Mouse (Mus musculus) brain, embryonic 14.5 days (tissue): ENCODE results near the gene Ano6.

ENCODE experiments used
- CTCF ChIP-seq: fragments of 200-500 bp; IDR thresholded peaks from 2 replicates; pipeline ENCODE4 v1.5.1; 2012; ENCODE audit warnings: inconsistent platforms, mild to moderate bottlenecking, moderate library complexity, borderline replicate concordance; ENCODE audit not compliant: insufficient read depth, insufficient read length; ENCODE audit errors: extremely low read depth
- POLR2A ChIP-seq: fragments of 200-500 bp; IDR thresholded peaks from 2 replicates; pipeline ENCODE4 v1.6.1; 2012; ENCODE audit warnings: mild to moderate bottlenecking, inconsistent platforms, borderline replicate concordance; ENCODE audit not compliant: poor library complexity, insufficient read depth, insufficient read length, severe bottlenecking; ENCODE audit errors: extremely low read depth

DNA sequence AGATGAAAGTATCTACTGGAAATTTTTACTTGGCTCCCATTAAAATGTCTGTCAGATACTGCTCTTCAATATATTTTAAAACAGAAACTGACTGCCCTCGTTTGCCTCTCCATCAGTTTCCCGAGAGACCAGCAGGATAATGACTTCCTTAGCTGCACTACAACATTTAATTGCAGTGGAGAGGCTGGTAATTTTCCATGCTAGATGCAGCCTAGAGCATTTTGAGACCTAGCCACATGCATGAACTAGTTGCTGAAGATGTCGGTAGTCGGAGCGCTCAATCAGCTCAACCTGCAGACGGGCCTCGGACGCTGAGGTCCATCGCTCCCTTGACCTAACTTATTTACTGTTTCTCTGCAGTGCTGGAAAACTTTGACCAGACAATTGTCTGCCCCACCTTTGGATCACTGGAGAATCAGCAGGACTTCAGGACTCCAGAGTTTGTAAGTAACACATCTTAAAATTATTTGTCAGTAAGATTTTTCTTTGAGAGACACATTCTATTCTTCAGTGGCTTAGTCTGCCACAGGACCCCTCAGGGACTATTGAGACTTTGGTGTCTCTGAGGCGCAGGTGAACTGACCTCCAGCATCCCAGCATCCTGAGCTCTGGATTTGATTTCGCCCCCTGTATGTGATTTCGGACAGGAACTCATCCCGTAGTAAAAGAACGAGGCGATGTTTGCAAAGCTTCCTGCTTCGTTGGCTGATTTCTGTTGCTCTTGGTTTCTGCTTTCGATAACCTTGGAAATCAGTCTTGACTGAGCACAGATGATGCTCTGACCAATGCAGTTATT lies 73.4 kb downstream of the Ano6 start:
- TF ChIP-seq POLR2A (no peak), CTCF (no peak)
